Mouse (Mus musculus): ENCODE results near the gene Terb2. TPM values are rescaled to one million over a fixed set of nuclear protein-coding genes. Genes with fewer than 3 reads are reported as not detected.

Terb2 gene
- polyA plus RNA-seq, 1 experiment from 2014 or later: not detected

DNA sequence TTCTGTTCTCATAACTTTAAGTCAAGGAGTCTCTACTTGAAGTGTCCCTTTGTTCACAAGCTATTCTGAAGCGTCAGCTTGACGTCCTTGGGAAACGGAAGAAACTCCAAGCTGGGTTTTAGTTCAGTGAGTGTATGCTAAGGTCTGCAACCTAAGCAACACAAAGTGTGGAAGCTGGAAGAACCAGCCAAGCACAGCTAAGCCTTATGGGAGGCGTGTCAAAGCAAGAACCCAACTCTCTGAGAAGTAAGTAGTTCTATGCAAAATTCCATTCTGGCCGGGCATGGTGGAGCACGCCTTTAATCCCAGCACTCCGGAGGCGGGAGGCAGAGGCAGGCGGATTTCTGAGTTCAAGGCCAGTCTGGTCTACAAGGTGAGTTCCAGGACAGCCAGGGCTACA is 45.5 kb downstream of the Terb2 start:
- Histone ChIP-seq H3K4me2 (no peak overlapping the region), H3K27me3 (ENCODE audit: control insufficient read depth, insufficient read depth, low read length) (no peaks in the 10 kb centered on the region), H3K9me3 (replicated peaks; ENCODE audit: control insufficient read depth, low read length) (no peaks in the 10 kb centered on the region), H3K9ac (ENCODE audit: low read depth, low read length) (no peak overlapping the region), H3K36me3 (ENCODE audit: control insufficient read depth, insufficient read depth, low read length) (no peaks in the 10 kb centered on the region), H3K27ac (ENCODE audit: low read depth, low read length) (no peak overlapping the region), H3K4me3 (ENCODE audit: low read depth, low read length) (no peak overlapping the region), H3K4me1 (ENCODE audit: control insufficient read depth, insufficient read depth, low read length) (peaks cover 3% of the 10 kb centered on the region; the same call in 1 of the 2 replicates)
- ATAC-seq (replicated peaks; ENCODE audit: insufficient number of reproducible peaks, low FRiP score, low TSS enrichment): no peak
- WGBS (ENCODE audit: insufficient replicate concordance): 82% methylated on average over 9 of the region's 9 CpGs

DNA sequence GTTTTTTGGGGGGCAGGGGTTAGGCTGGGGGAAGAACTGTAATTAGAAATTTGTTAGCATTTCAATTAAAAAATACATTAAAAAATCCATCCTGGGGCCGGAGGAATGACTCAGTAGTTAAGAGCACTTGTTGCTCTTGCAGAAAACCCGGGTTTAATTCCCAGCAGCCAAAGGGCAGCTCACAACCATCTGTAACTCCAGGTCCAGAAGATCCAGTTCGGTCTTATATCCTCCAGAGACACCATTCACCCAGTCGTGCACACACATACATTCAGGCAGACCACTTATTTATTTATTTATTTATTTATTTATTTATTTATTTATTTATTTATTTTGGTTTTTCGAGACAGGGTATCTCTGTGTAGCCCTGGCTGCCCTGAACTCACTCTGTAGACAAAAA is 47.3 kb downstream of the Terb2 start:
- no peak overlapping the region for H3K27ac ChIP-seq (ENCODE audit: low read depth, low read length)
- 43% methylated on average over 5 of the region's 5 CpGs for WGBS (ENCODE audit: insufficient replicate concordance)
- ATAC-seq (replicated peaks; ENCODE audit: insufficient number of reproducible peaks, low FRiP score, low TSS enrichment): no peak
- H3K4me1 ChIP-seq (ENCODE audit: control insufficient read depth, insufficient read depth, low read length): peaks cover 3% of the 10 kb centered on the region; the same call in 1 of the 2 replicates
- no peaks in the 10 kb centered on the region for H3K27me3 ChIP-seq (ENCODE audit: control insufficient read depth, insufficient read depth, low read length)
- no peak overlapping the region for H3K9ac ChIP-seq (ENCODE audit: low read depth, low read length)
- H3K4me2 ChIP-seq: peak overlapping the region; percentile 85; the same call in 1 of the 2 replicates
- no peak overlapping the region for H3K4me3 ChIP-seq (ENCODE audit: low read depth, low read length)
- no peaks in the 10 kb centered on the region for H3K9me3 ChIP-seq (replicated peaks; ENCODE audit: control insufficient read depth, low read length)
- H3K36me3 ChIP-seq (ENCODE audit: control insufficient read depth, insufficient read depth, low read length): no peaks in the 10 kb centered on the region

DNA sequence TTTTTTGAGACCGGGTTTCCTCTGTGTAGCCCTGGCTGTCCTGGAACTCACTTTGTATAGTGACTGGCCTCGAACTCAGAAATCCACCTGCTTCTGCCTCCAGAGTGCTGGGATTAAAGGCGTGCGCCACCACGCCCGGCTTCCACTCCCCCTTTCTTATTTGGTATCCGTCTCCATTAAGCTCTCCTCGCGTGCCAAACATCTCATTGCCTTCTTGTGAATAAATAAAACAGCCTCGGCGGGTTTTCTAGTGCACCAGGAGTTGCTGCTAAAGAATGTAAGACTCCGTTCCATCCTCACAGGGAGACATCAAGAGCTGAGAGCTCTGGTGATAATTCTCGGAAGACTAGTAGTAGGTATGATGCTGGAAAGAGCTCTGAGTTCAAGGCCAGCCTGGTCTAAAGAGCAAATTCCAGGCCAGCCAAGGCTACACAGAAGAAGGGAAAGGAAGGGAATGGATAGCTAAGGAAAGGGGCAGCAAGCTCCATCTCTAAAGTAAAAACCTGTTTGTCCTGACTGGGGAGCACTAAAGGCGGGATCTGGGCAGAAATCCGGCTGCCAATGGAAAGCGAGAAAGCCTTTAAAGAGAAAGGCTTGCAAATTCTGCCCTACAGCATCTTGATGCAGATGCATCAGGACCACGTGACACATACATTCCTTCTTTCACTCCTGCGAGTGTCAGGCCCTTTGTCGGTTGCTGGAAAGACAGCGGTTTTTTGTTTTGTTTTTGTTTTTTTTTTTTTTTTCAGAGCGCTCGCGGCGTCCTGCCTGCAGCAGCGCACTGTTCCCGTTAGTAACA is 47.9 kb downstream of the Terb2 start:
- Histone ChIP-seq H3K4me3 (ENCODE audit: low read depth, low read length) (peak overlapping the region; percentile 63), H3K27me3 (ENCODE audit: control insufficient read depth, insufficient read depth, low read length) (no peaks in the 10 kb centered on the region), H3K9me3 (replicated peaks; ENCODE audit: control insufficient read depth, low read length) (no peaks in the 10 kb centered on the region), H3K27ac (ENCODE audit: low read depth, low read length) (peak overlapping the region; percentile 74; the same call in 1 of the 2 replicates), H3K4me2 (peak overlapping the region; percentile 85), H3K4me1 (ENCODE audit: control insufficient read depth, insufficient read depth, low read length) (peaks cover 3% of the 10 kb centered on the region; the same call in 1 of the 2 replicates), H3K9ac (ENCODE audit: low read depth, low read length) (peak overlapping the region; percentile 68), H3K36me3 (ENCODE audit: control insufficient read depth, insufficient read depth, low read length) (no peaks in the 10 kb centered on the region)
- no peak for ATAC-seq (replicated peaks; ENCODE audit: insufficient number of reproducible peaks, low FRiP score, low TSS enrichment)
- WGBS (ENCODE audit: insufficient replicate concordance): 6% methylated on average over 26 of the region's 26 CpGs

DNA sequence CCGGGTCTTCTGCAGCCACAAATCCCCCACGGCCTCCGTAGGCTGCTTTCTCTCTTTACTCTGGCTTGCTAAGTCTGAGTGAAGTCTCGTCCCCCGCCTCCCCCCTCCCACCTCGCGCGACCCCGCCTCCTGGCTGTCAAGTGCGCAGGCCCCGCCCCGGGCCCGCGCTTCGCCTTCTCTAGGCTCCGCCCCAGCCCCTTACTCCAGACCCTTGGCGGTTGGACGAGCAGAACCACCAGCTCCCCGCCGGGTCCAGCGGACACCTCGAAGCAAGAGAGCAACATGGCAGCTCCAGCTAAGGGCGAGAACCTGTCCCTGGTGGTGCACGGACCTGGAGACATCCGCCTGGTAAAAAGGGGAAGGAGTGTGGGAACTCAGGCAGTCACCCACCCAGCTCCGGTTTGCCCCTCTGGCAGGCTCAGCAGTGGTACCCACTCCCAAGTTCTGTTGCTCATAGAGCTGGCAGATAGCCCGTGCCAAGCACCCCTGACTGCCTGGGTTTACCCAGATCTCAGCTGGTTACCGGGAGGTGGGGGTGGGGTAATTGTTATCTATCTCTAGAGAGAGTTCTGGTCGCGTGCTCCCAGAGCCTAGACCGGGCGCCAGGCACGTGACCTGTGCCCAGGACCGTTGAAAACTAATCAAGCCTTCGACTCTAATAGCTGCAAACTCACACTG is 48.7 kb downstream of the Terb2 start, which contains the start of gene Sord:
Gene Sord, plus strand, starts transcription at position 139 of the 678 bp plus-strand sequence.
- peak; percentile 91 for ATAC-seq (replicated peaks; ENCODE audit: insufficient number of reproducible peaks, low FRiP score, low TSS enrichment)
- H3K27me3 ChIP-seq (ENCODE audit: control insufficient read depth, insufficient read depth, low read length): no peaks in the 10 kb centered on the region
- peak within 1 kb of the TSS; percentile 74; the same call in 1 of the 2 replicates for H3K27ac ChIP-seq (ENCODE audit: low read depth, low read length)
- no peaks in the 10 kb centered on the region for H3K9me3 ChIP-seq (replicated peaks; ENCODE audit: control insufficient read depth, low read length)
- H3K4me1 ChIP-seq (ENCODE audit: control insufficient read depth, insufficient read depth, low read length): peaks cover 3% of the 10 kb centered on the region; the same call in 1 of the 2 replicates
- H3K4me2 ChIP-seq: peak within 1 kb of the TSS; percentile 85
- peak within 1 kb of the TSS; percentile 63 for H3K4me3 ChIP-seq (ENCODE audit: low read depth, low read length)
- H3K36me3 ChIP-seq (ENCODE audit: control insufficient read depth, insufficient read depth, low read length): no peaks in the 10 kb centered on the region
- WGBS (ENCODE audit: insufficient replicate concordance): 2% methylated on average over 35 of the region's 35 CpGs
- peak within 1 kb of the TSS; percentile 73 for H3K9ac ChIP-seq (ENCODE audit: low read depth, low read length)

DNA sequence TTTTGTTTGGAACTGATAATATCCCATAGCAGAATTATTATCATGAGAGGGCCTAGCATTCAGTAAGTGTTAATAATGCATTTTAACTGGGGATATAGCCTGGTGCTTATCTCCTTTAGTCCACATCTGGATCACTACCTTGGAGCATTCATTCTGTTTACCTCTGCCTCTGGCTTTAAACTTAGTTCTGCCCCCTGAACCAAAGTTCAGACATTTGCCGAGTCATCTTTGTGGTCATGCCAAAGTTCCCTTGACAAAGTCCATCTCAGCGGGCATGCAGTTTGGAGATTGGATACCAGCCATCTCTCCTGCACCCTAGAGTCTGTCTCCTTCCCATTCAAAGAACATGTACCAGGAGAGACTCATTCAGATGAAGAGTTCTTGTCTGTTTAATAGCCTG is 49.4 kb downstream of the Terb2 start:
- H3K27ac ChIP-seq (ENCODE audit: low read depth, low read length): no peak overlapping the region
- H3K9ac ChIP-seq (ENCODE audit: low read depth, low read length): peak overlapping the region; percentile 73; the same call in 1 of the 2 replicates
- H3K36me3 ChIP-seq (ENCODE audit: control insufficient read depth, insufficient read depth, low read length): no peaks in the 10 kb centered on the region
- H3K4me3 ChIP-seq (ENCODE audit: low read depth, low read length): peak overlapping the region; percentile 63
- no peaks in the 10 kb centered on the region for H3K9me3 ChIP-seq (replicated peaks; ENCODE audit: control insufficient read depth, low read length)
- no peaks in the 10 kb centered on the region for H3K27me3 ChIP-seq (ENCODE audit: control insufficient read depth, insufficient read depth, low read length)
- ATAC-seq (replicated peaks; ENCODE audit: insufficient number of reproducible peaks, low FRiP score, low TSS enrichment): no peak
- peaks cover 3% of the 10 kb centered on the region; the same call in 1 of the 2 replicates for H3K4me1 ChIP-seq (ENCODE audit: control insufficient read depth, insufficient read depth, low read length)
- H3K4me2 ChIP-seq: peak overlapping the region; percentile 85
- WGBS (ENCODE audit: insufficient replicate concordance): 74% methylated on average over 2 of the region's 2 CpGs

DNA sequence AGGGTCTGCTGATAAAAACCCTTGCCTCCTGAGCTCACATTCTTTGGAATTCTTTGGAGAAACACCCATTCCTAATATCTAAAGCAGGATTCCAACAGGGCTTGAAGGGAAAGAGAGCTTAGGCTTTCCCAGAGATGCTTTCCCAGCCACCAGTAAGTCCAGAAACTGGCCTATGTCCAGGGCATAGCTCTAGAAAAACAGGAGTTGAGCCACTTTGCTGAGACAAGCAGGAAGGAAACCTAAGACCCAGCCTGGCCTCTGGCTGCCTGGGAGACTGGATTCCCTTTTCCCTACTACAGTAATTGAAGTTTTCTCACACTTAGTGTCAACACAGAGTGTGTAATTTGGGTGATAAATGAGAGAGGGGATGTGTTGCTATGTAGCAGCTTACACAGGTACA is 50.2 kb downstream of the Terb2 start:
- H3K27me3 ChIP-seq (ENCODE audit: control insufficient read depth, insufficient read depth, low read length): no peaks in the 10 kb centered on the region
- H3K36me3 ChIP-seq (ENCODE audit: control insufficient read depth, insufficient read depth, low read length): no peaks in the 10 kb centered on the region
- ATAC-seq (replicated peaks; ENCODE audit: insufficient number of reproducible peaks, low FRiP score, low TSS enrichment): no peak
- peaks cover 3% of the 10 kb centered on the region; the same call in 1 of the 2 replicates for H3K4me1 ChIP-seq (ENCODE audit: control insufficient read depth, insufficient read depth, low read length)
- no peak overlapping the region for H3K27ac ChIP-seq (ENCODE audit: low read depth, low read length)
- no peak overlapping the region for H3K4me3 ChIP-seq (ENCODE audit: low read depth, low read length)
- no peak overlapping the region for H3K9ac ChIP-seq (ENCODE audit: low read depth, low read length)
- H3K4me2 ChIP-seq: no peak overlapping the region
- H3K9me3 ChIP-seq (replicated peaks; ENCODE audit: control insufficient read depth, low read length): no peaks in the 10 kb centered on the region

DNA sequence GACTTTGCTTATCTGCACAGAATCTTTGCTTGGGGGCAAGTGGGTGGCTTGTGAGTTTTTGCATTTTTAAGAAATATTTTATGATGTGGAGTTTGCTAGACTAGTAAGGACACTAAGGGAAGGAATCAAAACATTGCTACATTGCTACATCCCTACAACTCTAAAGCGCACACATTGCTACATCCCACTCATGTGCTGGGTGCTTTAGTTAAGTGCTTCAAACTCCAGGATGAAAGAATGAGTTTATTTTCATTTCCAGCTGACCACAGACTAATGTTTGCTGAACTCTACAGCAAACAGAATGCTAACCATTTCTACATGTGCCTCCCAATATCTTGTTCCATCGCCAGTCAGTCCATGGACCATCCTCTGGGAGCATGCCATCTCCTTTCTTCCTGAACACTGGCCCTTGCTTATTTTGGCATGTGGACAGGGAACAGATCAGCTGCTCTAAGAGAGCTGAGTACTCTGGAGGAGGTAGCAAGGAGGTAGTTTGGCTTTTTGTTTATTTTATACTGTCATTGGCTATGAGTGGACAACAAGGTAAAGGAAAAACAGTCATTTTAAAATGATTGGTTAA is 51.9 kb downstream of the Terb2 start:
- Histone ChIP-seq H3K27ac (ENCODE audit: low read depth, low read length) (no peak overlapping the region), H3K9ac (ENCODE audit: low read depth, low read length) (no peak overlapping the region), H3K27me3 (ENCODE audit: control insufficient read depth, insufficient read depth, low read length) (no peaks in the 10 kb centered on the region), H3K36me3 (ENCODE audit: control insufficient read depth, insufficient read depth, low read length) (no peaks in the 10 kb centered on the region), H3K4me1 (ENCODE audit: control insufficient read depth, insufficient read depth, low read length) (peaks cover 3% of the 10 kb centered on the region; the same call in 1 of the 2 replicates), H3K9me3 (replicated peaks; ENCODE audit: control insufficient read depth, low read length) (no peaks in the 10 kb centered on the region), H3K4me2 (no peak overlapping the region), H3K4me3 (ENCODE audit: low read depth, low read length) (no peak overlapping the region)
- no peak for ATAC-seq (replicated peaks; ENCODE audit: insufficient number of reproducible peaks, low FRiP score, low TSS enrichment)
- WGBS (ENCODE audit: insufficient replicate concordance): 79% methylated on average over 2 of the region's 2 CpGs

DNA sequence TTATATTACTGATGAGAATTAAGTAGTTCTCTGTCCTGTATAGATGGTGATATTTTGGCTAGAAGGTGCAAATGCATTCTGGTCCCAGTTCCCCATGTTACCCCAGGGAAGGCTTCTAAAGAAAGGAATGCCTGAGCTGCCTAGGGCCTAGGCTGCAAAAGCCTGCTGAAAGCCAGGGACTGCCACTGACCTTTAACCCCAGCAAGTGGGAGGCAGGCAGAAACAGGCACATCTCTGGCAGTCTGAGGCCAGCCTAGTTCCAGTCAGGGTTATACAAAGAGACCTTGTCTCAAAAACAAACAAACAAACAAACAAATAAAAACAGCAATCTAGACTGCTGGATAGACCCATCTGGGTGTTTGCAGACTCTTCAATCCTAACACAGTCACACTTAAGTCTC is 54.7 kb downstream of the Terb2 start:
- Histone ChIP-seq H3K27me3 (ENCODE audit: control insufficient read depth, insufficient read depth, low read length) (no peaks in the 10 kb centered on the region), H3K27ac (ENCODE audit: low read depth, low read length) (no peak overlapping the region), H3K4me2 (no peak overlapping the region), H3K36me3 (ENCODE audit: control insufficient read depth, insufficient read depth, low read length) (no peaks in the 10 kb centered on the region), H3K9ac (ENCODE audit: low read depth, low read length) (no peak overlapping the region), H3K4me3 (ENCODE audit: low read depth, low read length) (no peak overlapping the region), H3K4me1 (ENCODE audit: control insufficient read depth, insufficient read depth, low read length) (peaks cover 2% of the 10 kb centered on the region; the same call in 1 of the 2 replicates), H3K9me3 (replicated peaks; ENCODE audit: control insufficient read depth, low read length) (no peaks in the 10 kb centered on the region)
- ATAC-seq (replicated peaks; ENCODE audit: insufficient number of reproducible peaks, low FRiP score, low TSS enrichment): no peak

Measured in heart, embryonic 11.5 days (tissue).